Mouse (Mus musculus) mouse trophoblast stem cell (cell line): ENCODE measurements around the gene Dennd1a.

ENCODE experiments used
- in situ Hi-C, 2 experiments: fragments of 300-500 bp; cut with MseI, MboI; formaldehyde crosslinking; loops; 2 replicates in 1 of 2; 3 replicates in 1 of 2; pipeline ENCODE4 v1.15.1; 2025

Dennd1a gene

GRCm38 (mm10) chr2:37819526-37820152 lies 467.6 kb downstream of the Dennd1a start:
- in situ Hi-C loops = loop anchor here in 1 of 2 experiments (10.0 kb wide), 1 partner anchor 125 kb away; no protein-coding TSS in a partner anchor

GRCm38 (mm10) chr2:37818761-37819525 lies 468.2 kb downstream of the Dennd1a start:
- in situ Hi-C loops = loop anchor here in 1 of 2 experiments (10.0 kb wide), 1 partner anchor 126 kb away; no protein-coding TSS in a partner anchor

- in situ Hi-C loops = loop anchor here in 1 of 2 experiments (10.0 kb wide), 1 partner anchor 129 kb away; no protein-coding TSS in a partner anchor
Observed at GRCm38 (mm10) chr2:37815676-37816075, 471.5 kb downstream of the Dennd1a start.

- in situ Hi-C loops = loop anchor here in 1 of 2 experiments (10.0 kb wide), 1 partner anchor 130 kb away; no protein-coding TSS in a partner anchor
Observed at GRCm38 (mm10) chr2:37814820-37815361, 472.3 kb downstream of the Dennd1a start.

- in situ Hi-C loops = loop anchor here in 1 of 2 experiments (10.0 kb wide), 1 partner anchor 132 kb away; no protein-coding TSS in a partner anchor
Observed at GRCm38 (mm10) chr2:37812401-37812800, 474.8 kb downstream of the Dennd1a start.

- in situ Hi-C loops = loop anchor here in 1 of 2 experiments (10.0 kb wide), 1 partner anchor 133 kb away; no protein-coding TSS in a partner anchor
Observed at GRCm38 (mm10) chr2:37811682-37812081, 475.5 kb downstream of the Dennd1a start.

- in situ Hi-C loops = no loop called here
Observed at GRCm38 (mm10) chr2:37802610-37803212, 484.5 kb downstream of the Dennd1a start.

GRCm38 (mm10) chr2:37801687-37802086 lies 485.5 kb downstream of the Dennd1a start:
- in situ Hi-C loops = no loop called here

- in situ Hi-C loops = no loop called here
Observed at GRCm38 (mm10) chr2:37799137-37799536, 488.1 kb downstream of the Dennd1a start.

- in situ Hi-C loops = no loop called here
Observed at GRCm38 (mm10) chr2:37797046-37797445, 490.1 kb downstream of the Dennd1a start.

- in situ Hi-C loops = no loop called here
Observed at GRCm38 (mm10) chr2:37796021-37796420, 491.2 kb downstream of the Dennd1a start.

- in situ Hi-C loops = no loop called here
Observed at GRCm38 (mm10) chr2:37791340-37791739, 495.9 kb downstream of the Dennd1a start.

- in situ Hi-C loops = no loop called here
Observed at GRCm38 (mm10) chr2:37790738-37791137, 496.5 kb downstream of the Dennd1a start.

- in situ Hi-C loops = no loop called here
Observed at GRCm38 (mm10) chr2:37789995-37790394, 497.2 kb downstream of the Dennd1a start.

- in situ Hi-C loops = no loop called here
Observed at GRCm38 (mm10) chr2:37789029-37789428, 498.2 kb downstream of the Dennd1a start.

GRCm38 (mm10) chr2:37788176-37788962 lies 498.8 kb downstream of the Dennd1a start:
- in situ Hi-C loops = no loop called here

GRCm38 (mm10) chr2:37786461-37786860 lies 500.7 kb downstream of the Dennd1a start:
- in situ Hi-C loops = no loop called here

GRCm38 (mm10) chr2:37784473-37784872 lies 502.7 kb downstream of the Dennd1a start:
- in situ Hi-C loops = no loop called here

- in situ Hi-C loops = no loop called here
Observed at GRCm38 (mm10) chr2:37782002-37782401, 505.2 kb downstream of the Dennd1a start.

- in situ Hi-C loops = no loop called here
Observed at GRCm38 (mm10) chr2:37781421-37781820, 505.8 kb downstream of the Dennd1a start.
